Mouse (Mus musculus) spleen, postnatal 10 days (tissue): ENCODE results near the gene Ccl4.

Experiments
- DNase-seq, 2 experiments: peaks; one replicate each; pipeline ENCODE4 v3.0.0; 2021 to 2022; ENCODE audit warnings: low spot score in 2 of 2

The Ccl4 gene

GRCm38 (mm10) chr11:83671743-83672142 lies 9.4 kb downstream of the Ccl4 start:
- no peak for DNase-seq

GRCm38 (mm10) chr11:83675665-83676064 lies 13.3 kb downstream of the Ccl4 start:
- no peak for DNase-seq

GRCm38 (mm10) chr11:83689918-83690317 lies 27.5 kb downstream of the Ccl4 start:
- DNase-seq, result no peak

- no peak for DNase-seq
These were observed 29.6 kb downstream of the Ccl4 start for GRCm38 (mm10) chr11:83692008-83692407.

DNA sequence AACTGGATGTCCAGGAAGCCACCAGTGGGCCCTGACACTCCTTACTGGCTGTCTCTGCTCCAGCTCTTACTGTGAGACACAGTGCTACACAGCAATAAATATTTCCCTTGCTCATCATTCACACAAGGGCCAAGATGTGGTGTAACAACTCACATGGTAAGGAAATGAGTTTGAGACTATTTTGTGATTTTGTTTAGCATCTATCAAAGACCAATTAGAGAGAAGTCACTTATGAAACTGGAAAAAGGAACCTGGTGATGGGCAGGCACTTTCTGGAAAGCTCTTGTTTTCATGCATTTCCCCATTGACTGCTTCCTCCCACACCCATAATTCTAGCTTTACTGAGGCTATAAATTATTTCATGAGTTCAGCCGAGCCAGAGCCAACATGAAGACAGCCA lies 41.3 kb downstream of the Ccl4 start, which contains the start of gene Wfdc17:
Gene Wfdc17, plus strand, starts transcription at position 287 of the 400 bp plus-strand sequence.
- DNase-seq, result no peak

GRCm38 (mm10) chr11:83708715-83709114 lies 46.3 kb downstream of the Ccl4 start, which contains the start of gene Wfdc18:
Gene Wfdc18 (plus strand): TSS chr11:83709015.
- DNase-seq, result no peak

DNA sequence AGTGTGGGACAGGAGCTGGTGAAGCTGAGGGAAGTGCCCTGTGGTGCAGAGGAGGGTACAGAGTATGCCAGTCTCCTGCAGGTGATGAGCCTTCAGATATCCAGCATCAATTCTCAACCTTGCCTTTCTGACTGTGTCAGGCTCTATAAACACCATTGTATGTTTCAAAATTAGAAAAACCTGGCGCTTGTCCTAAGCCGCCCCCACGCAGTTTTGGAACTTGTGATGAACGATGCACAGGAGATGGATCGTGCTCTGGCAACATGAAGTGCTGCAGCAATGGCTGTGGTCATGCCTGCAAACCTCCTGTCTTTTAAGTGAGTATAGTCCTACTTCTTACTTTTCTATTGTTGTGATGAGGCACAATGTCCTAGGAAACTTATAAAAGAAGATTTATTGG lies 47.3 kb downstream of the Ccl4 start:
- DNase-seq, result no peak

DNA sequence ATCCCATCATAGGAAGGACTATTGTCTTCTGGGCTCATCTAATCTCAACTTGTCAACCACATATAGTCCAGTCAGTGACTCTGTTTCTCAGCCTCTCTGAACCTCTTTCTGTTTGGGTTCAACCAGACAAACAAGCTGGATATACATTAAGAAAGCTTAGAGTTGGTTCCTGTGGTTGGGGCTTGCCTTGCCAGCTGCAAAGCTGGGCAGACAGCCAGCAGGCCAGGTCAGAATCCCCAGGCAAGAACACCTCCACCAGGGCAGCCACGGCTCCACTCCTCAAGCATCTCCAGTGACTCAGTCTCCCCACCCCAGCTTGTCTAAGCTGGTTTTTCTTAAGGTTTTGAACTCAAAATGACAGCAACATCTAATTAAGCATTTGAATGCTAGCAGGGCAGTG lies 50.3 kb downstream of the Ccl4 start:
- no peak for DNase-seq

DNA sequence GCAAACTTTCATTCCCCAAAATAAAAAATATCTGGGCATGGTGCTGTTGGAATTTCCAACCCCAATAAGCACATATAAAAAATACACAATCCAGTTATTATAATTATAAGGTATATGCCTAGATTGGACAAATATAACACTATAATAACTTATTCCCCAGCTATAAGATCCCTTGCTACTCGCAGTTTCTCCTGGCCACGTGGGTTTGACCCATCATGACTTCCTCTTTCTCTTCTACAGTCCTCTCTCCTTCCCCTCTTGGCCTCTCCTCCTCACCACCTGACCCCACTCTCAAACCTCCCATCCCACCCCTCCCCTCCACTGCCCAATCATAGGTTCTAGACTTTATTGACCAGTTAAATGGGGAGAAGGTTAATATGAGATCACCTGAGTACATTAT lies 51.5 kb downstream of the Ccl4 start:
- DNase-seq, result no peak
